Mouse (Mus musculus) erythroblast, embryonic 14.5 days (primary cell): ENCODE measurements around the gene Trmt1. TPM values are rescaled to one million over a fixed set of nuclear protein-coding genes. Genes with fewer than 3 reads are reported as not detected.

ENCODE experiments used
- H3K27me3 ChIP-seq: 2 replicates; pipeline ENCODE4 v1.6.1; 2012; ENCODE audit warnings: inconsistent platforms; ENCODE audit not compliant: control insufficient read depth
- H3K36me3 ChIP-seq: 2 replicates; pipeline ENCODE4 v1.6.1; 2012; ENCODE audit warnings: mild to moderate bottlenecking, inconsistent platforms; ENCODE audit not compliant: control insufficient read depth
- H3K4me1 ChIP-seq: 2 replicates; pipeline ENCODE4 v1.6.1; 2012; ENCODE audit warnings: inconsistent platforms; ENCODE audit not compliant: control insufficient read depth
- H3K4me3 ChIP-seq: replicated peaks from 2 replicates; pipeline ENCODE3; 2012; ENCODE audit warnings: moderate library complexity, mild to moderate bottlenecking, inconsistent platforms
- H3K9me3 ChIP-seq: 2 replicates; pipeline ENCODE4 v1.6.1; 2012; ENCODE audit warnings: low read length, inconsistent platforms, mixed read lengths; ENCODE audit not compliant: control insufficient read depth
- GATA1 ChIP-seq: IDR thresholded peaks from 2 replicates; pipeline ENCODE4 v1.6.1; 2012; ENCODE audit warnings: low read length, inconsistent platforms, mixed read lengths
- TAL1 ChIP-seq: IDR thresholded peaks from 3 replicates; pipeline ENCODE4 v1.6.1; 2012; ENCODE audit warnings: low read length, inconsistent platforms, mixed read lengths
- polyA plus RNA-seq: library from polyadenylated mRNA; stranded (reverse); fragments of >175 nt; gene quantifications from 2 replicates; pipeline ENCODE4 v1.2.3, GENCODE M21; 2012

Gene Trmt1
- polyA plus RNA-seq, 1 experiment = 9.0 TPM

GRCm38 (mm10) chr8:84722850-84723570 lies 36.9 kb downstream of the Trmt1 start, which contains the start of gene G430095P16Rik:
TSS of gene G430095P16Rik (plus strand) at chr8:84723007.
- no peak for TF ChIP-seq TAL1
- TF ChIP-seq GATA1 = no peak
- Histone ChIP-seq H3K9me3 (no peaks in the 10 kb centered on the region), H3K27me3 (no peaks in the 10 kb centered on the region), H3K4me1 (peaks cover 97% of the 10 kb centered on the region), H3K36me3 (peaks cover 87% of the 10 kb centered on the region), H3K4me3 (peak within 1 kb of the TSS; percentile 67)

GRCm38 (mm10) chr8:84723571-84723900 lies 37.4 kb downstream of the Trmt1 start:
- H3K27me3 ChIP-seq = no peaks in the 10 kb centered on the region
- H3K9me3 ChIP-seq = no peaks in the 10 kb centered on the region
- TF ChIP-seq GATA1 (no peak), TAL1 (no peak)
- H3K4me1 ChIP-seq = peaks cover 98% of the 10 kb centered on the region
- peaks cover 89% of the 10 kb centered on the region for H3K36me3 ChIP-seq
- peak overlapping the region; percentile 67 for H3K4me3 ChIP-seq

GRCm38 (mm10) chr8:84724683-84725082 lies 38.6 kb downstream of the Trmt1 start:
- H3K27me3 ChIP-seq = no peaks in the 10 kb centered on the region
- H3K9me3 ChIP-seq = no peaks in the 10 kb centered on the region
- H3K36me3 ChIP-seq = peaks cover 87% of the 10 kb centered on the region
- H3K4me3 ChIP-seq = peak overlapping the region; percentile 67
- TF ChIP-seq GATA1 = no peak
- TF ChIP-seq TAL1 = peak; percentile 41; the same call in 1 of the 3 replicates
- H3K4me1 ChIP-seq = peaks cover 100% of the 10 kb centered on the region

GRCm38 (mm10) chr8:84725246-84725940 lies 39.3 kb downstream of the Trmt1 start:
- no peaks in the 10 kb centered on the region for H3K27me3 ChIP-seq
- peaks cover 87% of the 10 kb centered on the region for H3K36me3 ChIP-seq
- peaks cover 100% of the 10 kb centered on the region for H3K4me1 ChIP-seq
- no peak for TF ChIP-seq GATA1
- no peak for TF ChIP-seq TAL1
- peak overlapping the region; percentile 67 for H3K4me3 ChIP-seq
- peaks cover 3% of the 10 kb centered on the region for H3K9me3 ChIP-seq

- Histone ChIP-seq H3K9me3 (peaks cover 3% of the 10 kb centered on the region), H3K4me3 (peak overlapping the region; percentile 67), H3K27me3 (no peaks in the 10 kb centered on the region), H3K4me1 (peaks cover 100% of the 10 kb centered on the region), H3K36me3 (peaks cover 83% of the 10 kb centered on the region)
- TF ChIP-seq GATA1 (no peak), TAL1 (no peak)
Observed at GRCm38 (mm10) chr8:84725941-84726259, 39.8 kb downstream of the Trmt1 start.

GRCm38 (mm10) chr8:84728474-84728873 lies 42.4 kb downstream of the Trmt1 start:
- H3K27me3 ChIP-seq = no peaks in the 10 kb centered on the region; the same call in 1 of the 2 replicates
- no peak overlapping the region for H3K4me3 ChIP-seq
- TF ChIP-seq GATA1 = no peak
- TF ChIP-seq TAL1 = no peak
- H3K36me3 ChIP-seq = peaks cover 81% of the 10 kb centered on the region
- H3K4me1 ChIP-seq = peaks cover 100% of the 10 kb centered on the region
- peaks cover 3% of the 10 kb centered on the region for H3K9me3 ChIP-seq

GRCm38 (mm10) chr8:84729921-84730362 lies 43.8 kb downstream of the Trmt1 start:
- Histone ChIP-seq H3K9me3 (peaks cover 3% of the 10 kb centered on the region), H3K36me3 (peaks cover 67% of the 10 kb centered on the region), H3K4me3 (peak overlapping the region; percentile 63), H3K4me1 (peaks cover 100% of the 10 kb centered on the region), H3K27me3 (no peaks in the 10 kb centered on the region; the same call in 1 of the 2 replicates)
- no peak for TF ChIP-seq GATA1
- no peak for TF ChIP-seq TAL1

- H3K4me3 ChIP-seq = peak overlapping the region; percentile 63
Observed at GRCm38 (mm10) chr8:84730541-84731370, 44.6 kb downstream of the Trmt1 start.

More at GRCm38 (mm10) chr8:84730541-84731370, 44.6 kb downstream of the Trmt1 start:
- Histone ChIP-seq H3K4me1 (peaks cover 97% of the 10 kb centered on the region), H3K36me3 (peaks cover 59% of the 10 kb centered on the region), H3K27me3 (no peaks in the 10 kb centered on the region; the same call in 1 of the 2 replicates), H3K9me3 (peaks cover 3% of the 10 kb centered on the region)
- TF ChIP-seq GATA1 (peak; percentile 95), TAL1 (peak; percentile 96)
